Mouse (Mus musculus) adrenal gland, postnatal 10 days (tissue): Measurements from ENCODE around the gene Frmd6. TPM values are rescaled to one million over a fixed set of nuclear protein-coding genes. Genes with fewer than 3 reads are reported as not detected.

ENCODE experiments used
- DNase-seq: peaks from one replicate; pipeline ENCODE4 v3.0.0; 2021; ENCODE audit warnings: mixed read lengths
- total RNA-seq, 2 experiments: library from RNA; stranded (reverse); gene quantifications; 2 replicates each; pipeline ENCODE4 v1.2.3; 2021

Frmd6 gene
- total RNA-seq, 2 experiments from 2014 or later = 32.0 to 38.6 TPM

DNA sequence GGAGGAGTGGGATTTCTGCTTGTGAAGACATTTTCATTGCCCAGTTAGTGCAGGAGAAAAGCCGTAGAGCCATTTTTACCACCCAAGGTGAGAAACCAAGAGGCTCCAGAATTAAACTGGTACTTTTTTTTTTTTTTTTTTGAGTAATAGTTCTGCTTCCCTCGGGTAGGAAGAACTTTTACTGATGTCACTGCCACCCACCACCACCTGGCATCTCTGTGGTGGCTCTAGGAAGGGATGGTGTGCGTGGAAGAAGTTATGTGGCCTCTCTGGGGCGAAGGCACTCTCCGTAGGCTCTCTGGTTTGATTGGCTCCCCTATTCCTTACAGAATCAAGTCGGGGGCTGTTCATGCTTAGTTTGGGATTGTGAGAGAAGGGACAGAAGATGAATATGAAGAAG is 17.3 kb upstream of the Frmd6 start:
- no peak for DNase-seq

DNA sequence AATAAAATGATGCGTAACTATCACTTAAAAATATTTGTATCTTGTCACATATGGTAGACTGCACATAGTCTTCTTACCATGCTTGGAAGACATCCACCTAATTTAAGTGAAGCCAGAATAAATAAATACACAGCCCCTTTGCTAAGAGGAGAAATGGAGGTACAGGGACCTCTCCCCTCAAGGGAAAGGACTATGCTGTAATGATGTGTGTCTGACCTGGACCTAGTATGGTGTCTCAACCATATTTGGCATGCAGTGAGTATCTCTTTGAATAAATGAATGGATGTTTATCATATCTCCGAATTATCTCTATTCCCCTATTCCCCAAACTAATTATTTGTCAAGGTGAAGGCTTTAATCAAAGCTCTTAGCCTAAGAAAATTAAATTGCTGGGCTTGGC is 15.4 kb upstream of the Frmd6 start:
- DNase-seq = no peak

DNA sequence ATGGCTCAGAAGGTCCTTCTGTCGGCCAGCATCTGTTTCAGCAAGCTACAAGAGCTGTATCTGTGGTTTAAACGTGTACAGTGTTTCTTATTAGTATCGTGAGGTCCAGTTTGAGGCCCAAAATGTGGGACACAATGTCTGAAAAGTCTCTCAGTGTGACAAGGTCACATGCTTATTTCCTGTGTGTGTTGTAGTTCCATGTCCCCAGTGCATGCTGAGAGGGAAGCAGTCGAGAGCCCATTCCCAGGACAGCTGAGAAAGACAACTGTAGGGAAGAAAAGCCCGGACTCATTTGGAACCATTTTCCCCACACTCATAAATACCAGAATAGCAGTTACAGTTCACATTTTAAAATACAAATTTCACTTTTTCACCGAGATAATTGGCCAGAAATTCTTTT is 13.5 kb upstream of the Frmd6 start:
- DNase-seq = no peak

GRCm38 (mm10) chr12:70812176-70812575 is 13.1 kb upstream of the Frmd6 start:
- DNase-seq = no peak

GRCm38 (mm10) chr12:70812822-70813465 is 12.4 kb upstream of the Frmd6 start:
- DNase-seq = no peak

GRCm38 (mm10) chr12:70816731-70817130 is 8.6 kb upstream of the Frmd6 start:
- DNase-seq = no peak

- DNase-seq = no peak
Measured at GRCm38 (mm10) chr12:70824017-70824416, 1.3 kb upstream of the Frmd6 start.

DNA sequence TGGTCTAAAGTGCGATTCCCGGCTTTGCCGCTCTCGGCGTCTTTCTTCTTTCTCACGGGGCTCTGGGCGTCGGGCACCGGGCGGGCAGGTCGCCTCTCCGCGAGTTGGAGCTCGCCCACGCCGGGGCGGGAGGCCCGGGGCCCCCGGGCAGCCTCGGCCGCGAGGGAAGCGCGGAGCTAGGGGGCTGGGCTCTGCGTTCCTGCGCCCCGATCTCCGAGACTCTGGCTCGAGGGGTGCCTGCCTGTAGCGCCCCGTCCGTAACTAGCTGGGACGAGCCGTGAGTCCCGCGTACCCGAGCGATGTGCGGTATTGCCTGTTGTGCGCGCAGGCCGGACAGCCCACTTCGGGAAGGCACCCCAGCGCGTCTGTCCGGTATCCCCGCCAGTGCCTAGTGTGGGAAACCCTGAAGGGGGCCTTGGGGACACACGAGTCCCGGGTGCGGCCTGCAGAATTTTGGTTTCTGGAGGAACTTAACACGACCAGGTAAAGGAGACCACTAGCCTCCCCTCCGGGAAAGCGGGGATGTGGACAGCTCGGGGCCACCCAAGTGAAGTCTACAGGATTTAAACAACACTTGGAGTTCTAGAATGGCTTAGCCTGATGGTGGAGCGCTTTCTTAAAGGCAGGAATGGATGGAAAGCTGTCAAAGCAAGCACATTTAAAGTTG is 470 bp downstream of the Frmd6 start:
- DNase-seq = peak; percentile 67

- DNase-seq = peak; percentile 29
Measured at GRCm38 (mm10) chr12:70826318-70827072, 1.2 kb downstream of the Frmd6 start.

DNA sequence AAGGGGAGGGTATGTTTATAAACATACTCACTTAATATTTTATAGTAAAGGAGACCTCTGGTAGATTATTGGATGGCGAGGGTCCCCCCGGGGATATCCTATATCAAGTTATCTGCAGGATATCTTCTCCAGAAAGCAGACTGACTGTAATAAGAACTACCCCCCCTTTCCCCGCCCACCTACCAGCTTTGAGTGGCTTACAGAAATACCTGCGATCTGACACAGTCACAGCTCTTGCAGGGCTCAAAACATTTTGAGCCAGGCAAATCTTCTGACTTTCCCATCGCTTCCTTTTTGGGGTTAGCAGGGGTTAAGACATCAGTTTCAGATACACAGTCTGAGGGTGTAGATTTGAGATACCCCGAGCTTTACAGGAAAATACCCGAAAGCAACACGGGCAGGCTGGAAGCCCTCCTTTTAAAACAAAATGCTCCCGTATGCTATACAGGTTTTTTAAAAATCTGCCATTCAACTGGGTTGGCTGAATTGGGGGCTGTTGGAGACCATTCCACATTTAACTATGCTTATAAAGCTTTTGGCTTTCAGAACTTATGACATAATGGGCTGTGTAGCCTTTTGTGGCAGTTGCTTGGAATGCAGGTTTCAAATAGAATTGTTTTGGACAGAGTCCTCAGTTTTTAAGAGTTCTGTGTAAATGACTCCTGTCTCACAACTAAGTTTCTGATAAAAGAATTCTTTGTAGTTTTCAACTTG is 2.0 kb downstream of the Frmd6 start:
- peak; percentile 20 for DNase-seq

- DNase-seq = no peak
Measured at GRCm38 (mm10) chr12:70827901-70828271, 2.6 kb downstream of the Frmd6 start.

DNA sequence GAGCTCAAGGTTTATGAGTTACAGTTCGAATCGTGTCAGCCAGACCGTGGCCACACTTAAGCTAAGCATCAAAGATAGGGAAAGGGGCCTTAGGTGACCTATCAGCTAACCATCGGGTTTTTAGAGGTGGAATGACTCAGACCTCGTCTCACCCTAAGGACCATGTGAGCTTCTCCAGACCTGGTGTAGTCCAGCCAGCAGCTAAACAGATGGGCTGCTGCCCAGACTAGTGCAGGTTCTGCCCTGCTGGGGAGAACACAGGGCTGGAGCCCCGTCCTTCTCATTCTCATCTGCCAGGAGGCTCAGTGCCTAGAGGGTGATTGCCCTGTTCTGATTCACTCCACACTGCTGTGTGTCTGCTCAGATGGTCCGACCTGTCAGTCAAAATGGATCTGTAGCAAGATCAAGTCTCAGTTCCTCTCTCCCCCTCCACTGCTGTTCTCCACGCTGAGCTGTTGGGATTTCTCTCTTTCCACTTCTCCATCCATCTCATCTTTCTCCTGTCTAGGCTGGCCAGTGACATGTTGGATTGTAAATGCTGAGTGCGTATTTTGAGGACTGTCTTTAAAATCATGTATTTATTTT is 5.8 kb downstream of the Frmd6 start:
- no peak for DNase-seq

DNA sequence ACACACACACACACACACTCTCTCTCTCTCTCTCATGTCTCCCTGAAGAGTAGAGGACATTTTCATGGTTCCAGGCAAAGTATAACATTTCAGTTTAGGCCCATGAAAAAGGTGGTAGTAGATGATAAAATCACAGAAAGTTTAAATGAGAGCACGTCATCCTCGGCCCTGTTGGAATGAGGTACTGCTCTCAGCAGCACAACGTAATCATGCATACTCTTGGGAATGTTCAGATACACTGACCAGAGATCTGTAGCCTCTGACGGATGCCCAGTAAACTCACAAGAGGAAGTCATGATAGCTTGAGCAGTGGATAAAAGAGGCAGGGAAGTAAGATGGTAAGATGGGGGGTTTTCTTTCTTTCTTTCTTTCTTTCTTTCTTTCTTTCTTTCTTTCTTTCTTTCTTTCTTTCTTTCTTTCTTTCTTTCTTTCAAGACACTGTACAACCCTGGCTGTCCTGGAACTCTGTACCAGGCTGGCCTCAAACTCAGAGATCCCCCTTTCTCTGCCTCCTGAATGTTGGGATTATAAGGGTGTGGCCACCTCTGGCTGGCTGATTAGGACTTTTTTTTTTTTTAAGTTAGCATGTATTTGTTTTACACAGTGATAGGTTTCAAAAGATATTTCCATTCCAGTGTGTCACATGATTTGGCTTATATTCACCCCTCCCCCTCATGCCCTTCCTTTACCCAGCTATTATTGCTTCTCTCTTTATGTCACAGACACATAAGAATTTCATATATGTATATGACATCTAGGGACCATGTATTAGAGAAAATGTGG is 7.1 kb downstream of the Frmd6 start:
- DNase-seq = no peak

- no peak for DNase-seq
Measured at GRCm38 (mm10) chr12:70833050-70833449, 7.7 kb downstream of the Frmd6 start.

- no peak for DNase-seq
Measured at GRCm38 (mm10) chr12:70834043-70834442, 8.7 kb downstream of the Frmd6 start.

DNA sequence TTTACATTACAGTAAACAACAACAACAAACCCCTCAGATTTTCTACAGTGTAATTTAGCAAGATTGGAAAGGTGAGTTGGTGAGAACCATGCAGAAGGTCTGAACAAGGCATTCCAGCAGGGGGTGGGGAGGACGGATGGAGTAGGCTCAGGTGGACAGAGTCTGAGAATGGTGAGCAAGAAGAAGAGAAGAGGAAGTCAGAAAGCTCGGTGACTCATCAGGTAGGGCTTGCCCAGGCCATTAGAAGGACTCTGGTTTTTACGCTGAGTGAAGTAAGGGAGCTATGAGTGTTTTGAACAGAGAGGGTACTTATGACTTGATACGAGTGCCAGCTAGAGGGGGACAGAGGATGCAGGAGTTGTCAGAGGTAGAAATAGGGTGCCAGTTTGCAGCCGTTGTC is 9.7 kb downstream of the Frmd6 start:
- DNase-seq = no peak

- peak; percentile 68 for DNase-seq
Measured at GRCm38 (mm10) chr12:70837792-70838321, 12.5 kb downstream of the Frmd6 start.

DNA sequence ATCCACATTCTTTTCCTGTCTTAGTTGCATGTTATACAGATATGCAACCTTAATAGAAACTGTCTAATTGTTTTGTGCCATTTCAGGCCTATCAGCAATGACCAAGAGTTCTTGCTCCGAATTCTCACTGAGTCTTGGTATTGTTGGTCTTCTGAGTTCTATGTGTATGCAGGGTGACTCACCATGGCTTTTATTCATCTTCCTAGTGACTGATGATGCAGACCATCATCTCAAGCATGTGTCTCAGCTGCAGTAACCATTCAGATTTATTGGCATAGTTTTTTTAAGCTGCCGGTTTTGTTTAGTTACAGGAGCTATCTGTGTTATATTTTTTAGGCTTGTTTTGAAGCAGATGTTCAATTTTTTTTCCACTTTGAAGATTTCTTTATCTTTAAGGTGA is 20.1 kb downstream of the Frmd6 start:
- DNase-seq = no peak

DNA sequence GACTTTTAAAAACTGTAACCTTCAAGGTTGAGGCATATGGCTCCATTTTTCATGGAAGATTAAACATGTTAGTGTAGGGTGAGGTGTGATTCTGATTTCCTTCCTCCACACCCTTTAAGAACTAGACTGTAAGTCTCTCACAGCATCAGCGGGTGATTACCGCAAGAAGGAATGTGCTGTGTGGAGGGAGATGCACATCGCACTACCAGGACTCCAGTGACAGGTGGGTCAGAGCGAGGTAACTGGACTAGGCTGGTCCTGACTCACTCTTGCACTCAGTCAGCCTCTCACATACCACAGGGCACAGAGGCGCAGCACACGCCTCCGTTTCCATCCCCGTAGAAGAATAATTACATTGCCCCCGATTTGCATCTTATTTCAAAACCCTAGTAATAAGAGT is 23.7 kb downstream of the Frmd6 start:
- no peak for DNase-seq

GRCm38 (mm10) chr12:70849517-70850291 is 24.4 kb downstream of the Frmd6 start:
- DNase-seq = no peak
